Mouse (Mus musculus) liver, embryonic 14.5 days (tissue): Measurements from ENCODE around the gene Mal.

Experiments
- CTCF ChIP-seq: IDR thresholded peaks from 2 replicates; pipeline ENCODE4 v1.5.1; 2016; ENCODE audit warnings: antibody characterized with exemption, low read depth, control low read depth
- EP300 ChIP-seq: IDR thresholded peaks from 2 replicates; pipeline ENCODE4 v1.6.1; 2016; ENCODE audit warnings: antibody characterized with exemption, low read depth

DNA sequence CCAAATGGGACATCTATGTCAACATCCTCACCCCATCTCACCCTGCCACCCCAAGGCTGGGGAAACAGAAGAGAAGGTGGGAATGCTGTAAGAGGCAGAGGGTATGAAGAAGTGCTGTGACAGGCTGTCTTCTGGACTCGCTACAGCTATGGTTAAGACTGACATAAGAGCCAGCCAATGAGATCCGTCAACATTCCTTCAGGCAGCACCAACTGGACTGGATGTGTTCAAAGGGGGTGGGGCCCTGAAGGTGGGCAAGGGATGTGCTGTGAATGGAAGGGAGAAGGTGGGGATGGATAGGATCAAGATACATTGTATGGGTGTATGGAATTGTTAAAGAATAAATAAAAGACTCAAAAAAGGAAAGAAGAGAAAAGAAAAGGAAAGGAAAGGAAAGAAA is 23.9 kb downstream of the Mal start:
- no peak for TF ChIP-seq CTCF
- TF ChIP-seq EP300, result no peak
